Mouse (Mus musculus) frontal cortex, adult 2 months (tissue): ENCODE results near the gene Rnf227. TPM values are rescaled to one million over a fixed set of nuclear protein-coding genes. Genes with fewer than 3 reads are reported as not detected.

ENCODE experiments used
- DNase-seq, 2 experiments: peaks; one replicate each; pipeline ENCODE4 v3.0.0; 2022; ENCODE audit warnings: low spot score in 1 of 2; ENCODE audit errors: extremely low spot score in 1 of 2
- polyA plus RNA-seq: library from polyadenylated mRNA; depleted of rRNA; stranded (reverse); fragments of >200 nt; gene quantifications from 2 replicates; pipeline ENCODE4 v1.2.3, GENCODE M21; 2012

Gene Rnf227
- polyA plus RNA-seq, 1 experiment: 138 TPM

DNA sequence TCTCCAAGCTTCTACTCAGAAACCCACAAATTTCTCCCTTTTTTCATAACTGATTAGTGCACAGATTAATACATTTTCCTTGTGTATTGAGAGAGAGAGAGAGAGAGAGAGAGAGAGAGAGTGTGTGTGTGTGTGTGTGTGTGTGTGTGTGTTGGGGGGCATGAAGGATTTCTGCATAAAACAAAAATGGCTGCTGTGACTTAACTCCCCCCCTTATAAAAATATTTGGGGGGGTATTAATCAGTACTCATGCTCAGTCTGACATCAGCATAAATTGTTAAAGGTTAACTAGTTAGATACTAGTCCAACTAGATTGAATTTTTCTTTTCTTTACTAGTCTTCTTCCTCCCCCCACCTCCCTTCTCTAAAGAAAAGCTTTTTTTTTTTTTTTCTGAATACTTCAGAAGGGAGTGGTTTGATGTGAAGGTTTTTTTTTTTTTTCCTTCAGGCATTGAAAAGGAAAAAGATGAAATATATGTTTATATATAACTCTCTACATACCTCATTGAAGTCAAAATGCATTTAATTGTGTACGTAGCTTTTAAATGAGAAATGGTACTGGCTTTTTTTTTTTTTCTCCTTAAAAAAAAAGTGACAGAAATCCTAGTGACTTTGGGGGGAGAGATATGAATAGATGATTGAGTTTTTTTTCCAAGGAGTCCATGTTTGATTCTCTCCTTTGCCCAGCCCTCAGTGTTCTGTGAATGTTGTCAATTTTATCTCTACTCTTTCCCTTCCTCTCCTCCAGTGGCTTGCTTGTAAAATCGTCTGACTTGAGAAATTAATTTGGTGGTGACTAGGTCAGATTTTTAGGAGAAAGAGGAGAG, 29.9 kb downstream of the Rnf227 start:
- no peak for DNase-seq

- no peak for DNase-seq
Measured at GRCm38 (mm10) chr11:69370817-69371215, 30.6 kb downstream of the Rnf227 start.

DNA sequence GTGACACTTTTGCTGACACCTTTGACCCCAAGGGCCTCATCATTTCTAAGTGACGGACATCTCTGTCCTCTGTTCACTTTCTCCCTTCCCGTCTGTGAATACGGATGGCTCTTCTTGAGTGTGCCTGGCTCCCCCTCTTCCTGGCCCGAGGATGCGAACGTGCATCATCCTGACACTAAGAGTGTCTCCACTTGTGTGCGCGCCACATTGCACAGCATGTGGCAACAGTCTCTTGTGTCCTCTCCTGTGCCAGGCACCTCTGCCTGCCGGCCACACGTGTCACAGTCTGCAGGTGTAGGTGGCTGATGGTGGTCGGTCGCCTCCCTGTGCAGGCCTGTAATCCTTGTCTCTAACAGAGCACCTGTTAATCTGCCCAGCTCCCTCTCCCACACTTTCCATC, 31.3 kb downstream of the Rnf227 start:
- DNase-seq: peak in 1 of 2 experiments; percentile 12

GRCm38 (mm10) chr11:69372056-69372779, 32.0 kb downstream of the Rnf227 start:
- DNase-seq: peak in 1 of 2 experiments; percentile 79

GRCm38 (mm10) chr11:69372780-69373170, 32.5 kb downstream of the Rnf227 start:
- DNase-seq: peak in 1 of 2 experiments; percentile 41

DNA sequence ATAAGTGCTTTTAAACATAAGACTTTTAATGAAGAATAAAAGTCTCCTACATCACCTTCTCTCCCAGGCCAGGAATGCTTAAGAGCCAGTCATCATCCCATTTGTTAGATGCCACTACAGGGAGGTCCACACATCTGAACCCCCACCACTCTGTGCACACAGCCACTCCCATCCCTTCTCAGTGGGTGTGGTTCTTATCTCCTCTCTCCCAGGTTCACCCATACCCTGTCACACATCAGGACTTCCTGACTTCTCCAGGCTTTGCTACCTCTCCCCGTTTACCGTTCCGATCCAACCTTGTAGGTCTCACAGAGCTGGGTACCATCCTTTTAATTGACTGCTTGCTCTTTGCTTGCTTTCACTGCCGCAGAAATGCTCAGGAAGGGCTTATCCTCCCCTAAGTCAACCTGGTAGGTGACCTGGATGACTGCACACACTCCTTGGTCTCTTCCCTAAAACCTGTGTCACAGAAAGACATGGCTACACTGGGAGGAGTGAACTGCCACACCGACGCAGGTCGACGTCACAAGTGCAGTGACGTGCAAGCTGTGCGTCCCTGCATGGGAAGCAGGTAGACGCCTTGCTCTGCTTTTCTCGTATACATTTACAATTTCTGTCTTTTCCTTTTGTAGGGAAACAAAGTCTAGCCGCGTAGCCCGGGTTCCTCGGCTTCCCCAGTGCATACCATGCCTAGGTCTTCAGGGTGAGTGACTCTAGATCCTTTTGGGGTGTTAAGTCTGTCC, 33.1 kb downstream of the Rnf227 start:
- no peak for DNase-seq

- no peak for DNase-seq
Measured at GRCm38 (mm10) chr11:69375646-69376045, 35.4 kb downstream of the Rnf227 start.

GRCm38 (mm10) chr11:69377766-69378165, 37.5 kb downstream of the Rnf227 start:
- no peak for DNase-seq

- no peak for DNase-seq
Measured at GRCm38 (mm10) chr11:69379600-69379999, 39.3 kb downstream of the Rnf227 start.

GRCm38 (mm10) chr11:69381356-69381755, 41.1 kb downstream of the Rnf227 start:
- no peak for DNase-seq

DNA sequence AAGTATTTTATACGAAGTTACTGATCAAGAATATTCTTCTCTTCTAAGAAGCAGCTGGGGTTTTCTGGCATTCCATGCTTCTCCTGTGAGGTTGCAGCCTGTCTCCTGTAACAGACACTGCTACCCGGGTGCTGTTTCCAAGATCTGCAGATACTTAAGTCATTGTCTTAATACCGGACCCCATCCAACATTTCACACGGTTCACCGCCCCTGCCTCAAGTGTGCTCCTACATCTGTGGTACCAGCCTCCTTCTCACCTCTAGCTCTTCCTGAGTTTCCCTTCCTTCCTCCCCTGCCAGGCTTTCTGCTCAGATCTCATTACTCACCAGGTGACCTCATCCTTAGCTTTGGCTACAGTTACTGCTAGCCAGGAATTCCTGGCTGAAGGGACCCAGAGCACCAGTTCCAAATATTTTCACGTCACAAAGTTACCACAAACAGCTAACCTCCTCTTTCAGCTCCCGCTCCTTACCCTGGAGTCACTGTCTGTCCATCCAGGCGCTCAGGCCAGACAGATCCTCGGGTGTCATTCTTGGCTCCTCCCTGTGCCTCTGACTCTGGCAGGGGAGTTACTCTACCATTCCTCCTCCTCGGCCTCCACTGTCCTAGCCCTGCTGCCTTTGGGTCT, 42.3 kb downstream of the Rnf227 start:
- no peak for DNase-seq

- no peak for DNase-seq
Measured at GRCm38 (mm10) chr11:69384979-69385378, 44.7 kb downstream of the Rnf227 start.

- DNase-seq: no peak
Measured at GRCm38 (mm10) chr11:69386758-69387157, 46.5 kb downstream of the Rnf227 start.

GRCm38 (mm10) chr11:69388680-69389079, 48.4 kb downstream of the Rnf227 start:
- no peak for DNase-seq

DNA sequence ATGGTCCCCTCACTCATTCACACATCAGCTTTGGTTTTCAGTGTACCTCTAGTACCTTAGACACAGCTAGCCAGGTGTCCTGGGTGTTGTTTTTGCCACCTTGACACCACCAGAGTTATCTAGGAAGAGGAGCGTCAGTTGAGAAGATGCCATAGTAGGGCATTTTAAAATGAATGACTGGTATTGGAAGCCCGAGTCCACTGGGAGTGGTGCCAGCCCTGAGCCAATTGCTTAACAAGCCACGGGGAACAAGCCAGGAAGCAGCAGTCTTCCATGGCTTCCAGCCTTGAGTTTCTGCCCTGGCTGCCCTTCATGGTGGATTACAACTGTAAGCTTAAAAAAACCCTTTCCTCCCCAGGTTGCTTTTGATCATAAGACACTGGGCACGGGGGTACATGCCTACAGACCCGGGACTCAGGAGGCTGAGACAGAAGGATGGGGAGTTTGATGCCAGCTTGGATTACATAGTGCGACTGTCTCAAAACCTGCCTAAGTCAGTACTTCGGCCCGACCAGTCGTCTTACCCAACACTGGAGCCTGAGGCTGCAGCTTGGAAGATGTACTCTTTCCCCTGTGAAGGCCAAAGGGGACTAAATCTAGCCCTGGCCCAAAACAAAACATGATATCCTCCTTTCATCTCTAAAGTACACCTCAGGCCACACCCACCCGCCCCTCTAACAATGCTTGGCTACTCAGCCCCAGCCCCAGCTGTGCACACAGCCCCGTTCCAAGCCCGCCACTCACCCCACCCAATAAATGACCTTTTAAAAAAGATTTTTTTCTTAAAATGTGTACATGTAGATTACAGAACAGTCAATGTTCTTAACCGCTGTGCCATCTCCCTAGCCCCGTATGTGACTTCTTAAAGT, 49.5 kb downstream of the Rnf227 start:
- peak in 1 of 2 experiments; percentile 65 for DNase-seq

DNA sequence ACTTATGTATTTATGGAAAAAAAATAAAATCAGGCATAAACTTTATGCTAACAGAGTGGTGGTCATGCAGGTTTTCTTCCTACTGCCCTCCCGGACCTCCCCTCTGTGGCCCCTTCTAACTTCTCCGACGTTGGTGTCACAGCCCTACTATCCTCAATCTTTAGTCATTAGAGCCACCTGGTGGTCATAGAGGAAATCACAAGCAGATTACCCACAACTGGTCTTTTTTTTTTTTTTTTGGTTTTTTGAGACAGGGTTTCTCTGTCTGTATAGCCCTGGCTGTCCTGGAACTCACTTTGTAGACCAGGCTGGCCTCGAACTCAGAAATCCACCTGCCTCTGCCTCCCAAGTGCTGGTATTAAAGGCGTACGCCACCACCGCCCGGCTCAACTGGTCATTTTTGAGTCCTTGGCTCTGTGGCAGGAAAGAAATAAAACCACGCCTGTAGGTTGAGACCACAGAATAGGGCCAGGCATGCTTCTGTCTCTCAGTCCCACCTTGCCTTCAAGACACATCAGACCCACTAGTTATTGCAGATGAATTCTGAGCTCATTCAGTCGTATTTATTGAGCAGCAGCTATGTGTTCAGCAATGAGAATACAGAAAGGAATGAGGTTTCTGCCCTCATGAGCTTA, 50.3 kb downstream of the Rnf227 start:
- peak in 1 of 2 experiments; percentile 93 for DNase-seq
